Mouse (Mus musculus) hindlimb bud, embryonic 11.5 days (tissue): ENCODE data around the gene Rassf4.

Experiments
- DNase-seq: peaks from one replicate; pipeline ENCODE4 v3.0.0-alpha.2; 2012; ENCODE audit warnings: low read depth, low spot score; ENCODE audit errors: extremely low spot score

Gene Rassf4

GRCm38 (mm10) chr6:116671768-116672167 is 2.0 kb downstream of the Rassf4 start:
- DNase-seq: no peak

- no peak for DNase-seq
Observed at GRCm38 (mm10) chr6:116671031-116671430, 2.7 kb downstream of the Rassf4 start.

GRCm38 (mm10) chr6:116670144-116670543 is 3.6 kb downstream of the Rassf4 start:
- no peak for DNase-seq

- no peak for DNase-seq
Observed at GRCm38 (mm10) chr6:116668682-116669470, 4.9 kb downstream of the Rassf4 start.

GRCm38 (mm10) chr6:116667382-116667781 is 6.4 kb downstream of the Rassf4 start:
- DNase-seq: no peak

- no peak for DNase-seq
Observed at GRCm38 (mm10) chr6:116666892-116667291, 6.9 kb downstream of the Rassf4 start.

- no peak for DNase-seq
Observed at GRCm38 (mm10) chr6:116666085-116666750, 7.5 kb downstream of the Rassf4 start.

GRCm38 (mm10) chr6:116664830-116665229 is 8.9 kb downstream of the Rassf4 start:
- DNase-seq: no peak

GRCm38 (mm10) chr6:116664031-116664430 is 9.7 kb downstream of the Rassf4 start:
- DNase-seq: no peak

- DNase-seq: no peak
Observed at GRCm38 (mm10) chr6:116663364-116663763, 10.4 kb downstream of the Rassf4 start.

GRCm38 (mm10) chr6:116653684-116654454 is 19.9 kb downstream of the Rassf4 start:
- no peak for DNase-seq

- DNase-seq: no peak
Observed at GRCm38 (mm10) chr6:116653191-116653590, 20.6 kb downstream of the Rassf4 start.

GRCm38 (mm10) chr6:116651437-116652118 is 22.2 kb downstream of the Rassf4 start:
- DNase-seq: no peak

- no peak for DNase-seq
Observed at GRCm38 (mm10) chr6:116650406-116650805, 23.3 kb downstream of the Rassf4 start, which contains the start of gene Depp1. Gene Depp1, plus strand, starts transcription at chr6:116650609.

- no peak for DNase-seq
Observed at GRCm38 (mm10) chr6:116649811-116650210, 23.9 kb downstream of the Rassf4 start.

GRCm38 (mm10) chr6:116647763-116648162 is 26.0 kb downstream of the Rassf4 start:
- DNase-seq: no peak

- DNase-seq: no peak
Observed at GRCm38 (mm10) chr6:116644335-116644734, 29.4 kb downstream of the Rassf4 start.

- DNase-seq: no peak
Observed at GRCm38 (mm10) chr6:116643881-116644280, 29.9 kb downstream of the Rassf4 start.

- DNase-seq: no peak
Observed at GRCm38 (mm10) chr6:116642942-116643341, 30.8 kb downstream of the Rassf4 start.

GRCm38 (mm10) chr6:116639663-116640062 is 34.1 kb downstream of the Rassf4 start:
- no peak for DNase-seq

GRCm38 (mm10) chr6:116638871-116639270 is 34.9 kb downstream of the Rassf4 start:
- DNase-seq: no peak
